Mouse (Mus musculus): ENCODE measurements around the gene Tubgcp3. TPM values are rescaled to one million over a fixed set of nuclear protein-coding genes. Genes with fewer than 3 reads are reported as not detected.
"Not testable (repeated sequence)": the region's sequence is repeated elsewhere in the genome, so short reads cannot be mapped to it uniquely, and the experiment has no call there.

The Tubgcp3 gene
- polyA plus RNA-seq, 1 experiment from 2014 or later: 39.0 TPM

- H3K27ac ChIP-seq (replicated peaks): no peak overlapping the region
- no peak for ATAC-seq (ENCODE audit: low FRiP score, low read depth)
- H3K4me3 ChIP-seq: no peak overlapping the region
- H3K4me2 ChIP-seq: no peak overlapping the region
- H3K9ac ChIP-seq: no peak overlapping the region
- peaks cover 22% of the 10 kb centered on the region for H3K4me1 ChIP-seq (replicated peaks)
- whole genome bisulfite sequencing: 91% methylated on average over 6 of the region's 6 CpGs
- no peaks in the 10 kb centered on the region for H3K36me3 ChIP-seq
- no peaks in the 10 kb centered on the region for H3K9me3 ChIP-seq
- no peaks in the 10 kb centered on the region for H3K27me3 ChIP-seq
Measured at GRCm38 (mm10) chr8:12668832-12669231, 3.2 kb downstream of the Tubgcp3 start.

- H3K4me1 ChIP-seq (replicated peaks): peaks cover 13% of the 10 kb centered on the region
- not testable (repeated sequence) for ATAC-seq (ENCODE audit: low FRiP score, low read depth); H3K4me3 ChIP-seq; H3K9me3 ChIP-seq; H3K9ac ChIP-seq; H3K4me2 ChIP-seq; H3K36me3 ChIP-seq; H3K27me3 ChIP-seq; H3K27ac ChIP-seq (replicated peaks)
- 94% methylated on average over 3 of the region's 3 CpGs for WGBS
Measured at GRCm38 (mm10) chr8:12666530-12666929, 5.5 kb downstream of the Tubgcp3 start.

- Histone ChIP-seq H3K9ac (no peak overlapping the region), H3K27me3 (no peaks in the 10 kb centered on the region), H3K4me3 (no peak overlapping the region), H3K4me2 (no peak overlapping the region), H3K9me3 (no peaks in the 10 kb centered on the region), H3K36me3 (peaks cover 14% of the 10 kb centered on the region), H3K4me1 (replicated peaks) (no peaks in the 10 kb centered on the region), H3K27ac (replicated peaks) (no peak overlapping the region)
- ATAC-seq (ENCODE audit: low FRiP score, low read depth): no peak
- WGBS: 82% methylated on average over 5 of the region's 5 CpGs
Measured at GRCm38 (mm10) chr8:12663105-12663456, 9.0 kb downstream of the Tubgcp3 start.

GRCm38 (mm10) chr8:12662375-12663104 is 9.5 kb downstream of the Tubgcp3 start:
- Histone ChIP-seq H3K4me3 (no peak overlapping the region), H3K4me1 (replicated peaks) (no peaks in the 10 kb centered on the region), H3K9me3 (no peaks in the 10 kb centered on the region), H3K4me2 (no peak overlapping the region), H3K36me3 (peaks cover 19% of the 10 kb centered on the region), H3K27ac (replicated peaks) (no peak overlapping the region), H3K9ac (no peak overlapping the region), H3K27me3 (no peaks in the 10 kb centered on the region)
- no peak for ATAC-seq (ENCODE audit: low FRiP score, low read depth)
- WGBS: 93% methylated on average over 4 of the region's 4 CpGs

GRCm38 (mm10) chr8:12657411-12657810 is 14.6 kb downstream of the Tubgcp3 start:
- peaks cover 62% of the 10 kb centered on the region for H3K36me3 ChIP-seq

GRCm38 (mm10) chr8:12651246-12651645 is 20.8 kb downstream of the Tubgcp3 start:
- no peaks in the 10 kb centered on the region for H3K9me3 ChIP-seq
- no peaks in the 10 kb centered on the region for H3K4me1 ChIP-seq (replicated peaks)
- WGBS: 97% methylated on average over 4 of the region's 4 CpGs
- H3K4me2 ChIP-seq: no peak overlapping the region
- peaks cover 63% of the 10 kb centered on the region for H3K36me3 ChIP-seq
- no peaks in the 10 kb centered on the region for H3K27me3 ChIP-seq
- no peak overlapping the region for H3K4me3 ChIP-seq
- no peak overlapping the region for H3K9ac ChIP-seq
- no peak for ATAC-seq (ENCODE audit: low FRiP score, low read depth)
- H3K27ac ChIP-seq (replicated peaks): no peak overlapping the region

More at GRCm38 (mm10) chr8:12657411-12657810, 14.6 kb downstream of the Tubgcp3 start:
- Histone ChIP-seq H3K9ac (no peak overlapping the region), H3K4me1 (replicated peaks) (no peaks in the 10 kb centered on the region), H3K27me3 (no peaks in the 10 kb centered on the region), H3K4me3 (no peak overlapping the region), H3K27ac (replicated peaks) (no peak overlapping the region), H3K9me3 (no peaks in the 10 kb centered on the region), H3K4me2 (no peak overlapping the region)
- no peak for ATAC-seq (ENCODE audit: low FRiP score, low read depth)
- 94% methylated on average over 16 of the region's 16 CpGs for WGBS

GRCm38 (mm10) chr8:12650495-12650894 is 21.6 kb downstream of the Tubgcp3 start:
- H3K9me3 ChIP-seq: no peaks in the 10 kb centered on the region
- ATAC-seq (ENCODE audit: low FRiP score, low read depth): no peak
- no peak overlapping the region for H3K4me3 ChIP-seq
- 75% methylated on average over 4 of the region's 4 CpGs for WGBS
- no peak overlapping the region for H3K27ac ChIP-seq (replicated peaks)
- H3K4me1 ChIP-seq (replicated peaks): no peaks in the 10 kb centered on the region
- no peak overlapping the region for H3K9ac ChIP-seq
- H3K4me2 ChIP-seq: no peak overlapping the region
- peaks cover 56% of the 10 kb centered on the region for H3K36me3 ChIP-seq
- H3K27me3 ChIP-seq: no peaks in the 10 kb centered on the region

- Histone ChIP-seq H3K36me3 (peaks cover 46% of the 10 kb centered on the region), H3K4me1 (replicated peaks) (no peaks in the 10 kb centered on the region), H3K27me3 (no peaks in the 10 kb centered on the region), H3K9ac (no peak overlapping the region), H3K27ac (replicated peaks) (no peak overlapping the region), H3K9me3 (no peaks in the 10 kb centered on the region), H3K4me3 (no peak overlapping the region), H3K4me2 (no peak overlapping the region)
- WGBS: 94% methylated on average over 4 of the region's 4 CpGs
- no peak for ATAC-seq (ENCODE audit: low FRiP score, low read depth)
Measured at GRCm38 (mm10) chr8:12648951-12649350, 23.1 kb downstream of the Tubgcp3 start.

GRCm38 (mm10) chr8:12646536-12646935 is 25.5 kb downstream of the Tubgcp3 start:
- Histone ChIP-seq H3K27me3 (no peaks in the 10 kb centered on the region), H3K9ac (no peak overlapping the region), H3K4me3 (no peak overlapping the region), H3K9me3 (no peaks in the 10 kb centered on the region), H3K36me3 (peaks cover 28% of the 10 kb centered on the region), H3K4me1 (replicated peaks) (no peaks in the 10 kb centered on the region), H3K4me2 (no peak overlapping the region), H3K27ac (replicated peaks) (no peak overlapping the region)
- ATAC-seq (ENCODE audit: low FRiP score, low read depth): no peak
- 48% methylated on average over 4 of the region's 4 CpGs for WGBS

- H3K4me3 ChIP-seq: no peak overlapping the region
- H3K9me3 ChIP-seq: no peaks in the 10 kb centered on the region
- 85% methylated on average over 7 of the region's 7 CpGs for WGBS
- peaks cover 34% of the 10 kb centered on the region for H3K36me3 ChIP-seq
- H3K4me2 ChIP-seq: no peak overlapping the region
- ATAC-seq (ENCODE audit: low FRiP score, low read depth): no peak
- no peaks in the 10 kb centered on the region for H3K27me3 ChIP-seq
- no peaks in the 10 kb centered on the region for H3K4me1 ChIP-seq (replicated peaks)
- no peak overlapping the region for H3K9ac ChIP-seq
- no peak overlapping the region for H3K27ac ChIP-seq (replicated peaks)
Measured at GRCm38 (mm10) chr8:12644894-12645293, 27.2 kb downstream of the Tubgcp3 start.

- H3K36me3 ChIP-seq: peaks cover 33% of the 10 kb centered on the region
- H3K4me3 ChIP-seq: no peak overlapping the region
- H3K4me2 ChIP-seq: no peak overlapping the region
- 92% methylated on average over 8 of the region's 8 CpGs for WGBS
- no peak overlapping the region for H3K9ac ChIP-seq
- H3K4me1 ChIP-seq (replicated peaks): no peaks in the 10 kb centered on the region
- H3K27me3 ChIP-seq: no peaks in the 10 kb centered on the region
- no peak for ATAC-seq (ENCODE audit: low FRiP score, low read depth)
- H3K27ac ChIP-seq (replicated peaks): no peak overlapping the region
- H3K9me3 ChIP-seq: no peaks in the 10 kb centered on the region
Measured at GRCm38 (mm10) chr8:12644341-12644740, 27.7 kb downstream of the Tubgcp3 start.

- no peak for ATAC-seq (ENCODE audit: low FRiP score, low read depth)
- WGBS: 95% methylated on average over 6 of the region's 6 CpGs
Measured at GRCm38 (mm10) chr8:12641527-12641926, 30.5 kb downstream of the Tubgcp3 start.

GRCm38 (mm10) chr8:12638446-12638845 is 33.6 kb downstream of the Tubgcp3 start:
- no peak overlapping the region for H3K4me3 ChIP-seq
- WGBS: 93% methylated on average over 11 of the region's 11 CpGs
- H3K9me3 ChIP-seq: no peaks in the 10 kb centered on the region
- no peak overlapping the region for H3K9ac ChIP-seq
- H3K4me2 ChIP-seq: no peak overlapping the region
- no peaks in the 10 kb centered on the region for H3K4me1 ChIP-seq (replicated peaks)
- no peaks in the 10 kb centered on the region for H3K27me3 ChIP-seq
- ATAC-seq (ENCODE audit: low FRiP score, low read depth): no peak
- peaks cover 52% of the 10 kb centered on the region for H3K36me3 ChIP-seq
- H3K27ac ChIP-seq (replicated peaks): no peak overlapping the region

More at GRCm38 (mm10) chr8:12641527-12641926, 30.5 kb downstream of the Tubgcp3 start:
- Histone ChIP-seq H3K4me1 (replicated peaks) (no peaks in the 10 kb centered on the region), H3K27ac (replicated peaks) (no peak overlapping the region), H3K36me3 (peaks cover 43% of the 10 kb centered on the region), H3K4me2 (no peak overlapping the region), H3K9me3 (no peaks in the 10 kb centered on the region), H3K9ac (no peak overlapping the region), H3K27me3 (no peaks in the 10 kb centered on the region), H3K4me3 (no peak overlapping the region)

Data from hindbrain, embryonic 15.5 days (tissue).